Mouse (Mus musculus) midbrain, embryonic 13.5 days (tissue): ENCODE data around the gene Tmprss4. TPM values are rescaled to one million over a fixed set of nuclear protein-coding genes. Genes with fewer than 3 reads are reported as not detected.

Experiments
- ATAC-seq: fragments of 200-750 bp; cut with Nextera tagmentation; 2 replicates; pipeline ENCODE4 v1.8.0; 2017; ENCODE audit warnings: mild to moderate bottlenecking, moderate TSS enrichment, moderate library complexity
- H3K27ac ChIP-seq: fragments of 300-500 bp; sonication (generic); 2 replicates; pipeline ENCODE4 v1.5.1; 2015; ENCODE audit warnings: inconsistent platforms, mild to moderate bottlenecking, moderate library complexity
- H3K27me3 ChIP-seq: fragments of 300-500 bp; sonication (generic); 2 replicates; pipeline ENCODE4 v1.6.1; 2015; ENCODE audit warnings: mild to moderate bottlenecking, inconsistent platforms
- H3K36me3 ChIP-seq: fragments of 300-500 bp; sonication (generic); 2 replicates; pipeline ENCODE4 v1.6.1; 2015; ENCODE audit warnings: mild to moderate bottlenecking, inconsistent platforms
- H3K4me1 ChIP-seq: fragments of 300-500 bp; sonication (generic); replicated peaks from 2 replicates; pipeline ENCODE4 v1.6.1; 2015; ENCODE audit warnings: inconsistent platforms
- H3K4me2 ChIP-seq: fragments of 300-500 bp; sonication (generic); replicated peaks from 2 replicates; pipeline ENCODE4 v1.6.1; 2015; ENCODE audit warnings: moderate library complexity, mild to moderate bottlenecking, inconsistent platforms
- H3K4me3 ChIP-seq: fragments of 300-500 bp; sonication (generic); replicated peaks from 2 replicates; pipeline ENCODE4 v1.5.1; 2015; ENCODE audit warnings: mild to moderate bottlenecking, inconsistent platforms
- H3K9ac ChIP-seq: fragments of 300-500 bp; sonication (generic); replicated peaks from 2 replicates; pipeline ENCODE4 v1.6.1; 2015; ENCODE audit warnings: mild to moderate bottlenecking, inconsistent platforms
- H3K9me3 ChIP-seq: fragments of 300-500 bp; sonication (generic); 2 replicates; pipeline ENCODE4 v1.6.1; 2016; ENCODE audit warnings: mild to moderate bottlenecking, inconsistent platforms
- WGBS: fragments of 180-500 bp; shearing (Covaris S2); methylation state at CpG from one replicate; pipeline ENCODE4 v1.1.7; 2015; 5-methylcytosine and 5-hydroxymethylcytosine counted together
- polyA plus RNA-seq: library from polyadenylated mRNA; unstranded; fragments of >200 nt; fragmentation: Nextera tagmentation; extraction: Ambion mirVana; gene quantifications from 2 replicates; pipeline ENCODE4 v1.2.1, GENCODE M21; 2015

The Tmprss4 gene
- polyA plus RNA-seq, 1 experiment from 2014 or later, result not detected

- no peak overlapping the region for H3K27ac ChIP-seq
- H3K4me3 ChIP-seq, result no peak overlapping the region
- H3K4me1 ChIP-seq, result 0 out of 2 replicates have a peak, but pooled peaks cover 3% of the 10 kb centered on the region
- WGBS, result 88% methylated on average over 3 of the region's 3 CpGs
- H3K36me3 ChIP-seq, result no peaks in the 10 kb centered on the region
- H3K9ac ChIP-seq, result no peak overlapping the region
- H3K9me3 ChIP-seq, result no peaks in the 10 kb centered on the region
- H3K27me3 ChIP-seq, result no peaks in the 10 kb centered on the region
- H3K4me2 ChIP-seq, result no peak overlapping the region
- no peak for ATAC-seq
Observed at GRCm38 (mm10) chr9:45219644-45220043, 15.8 kb upstream of the Tmprss4 start.

- WGBS, result 64% methylated on average over 11 of the region's 11 CpGs
- H3K9me3 ChIP-seq, result no peaks in the 10 kb centered on the region
- H3K27ac ChIP-seq, result no peak overlapping the region
- H3K36me3 ChIP-seq, result no peaks in the 10 kb centered on the region
- no peak overlapping the region for H3K4me3 ChIP-seq
- no peaks in the 10 kb centered on the region for H3K27me3 ChIP-seq
- ATAC-seq, result 0 out of 2 replicates have a peak, but pooled peaks have one; percentile 6
- H3K4me1 ChIP-seq, result 0 out of 2 replicates have a peak, but pooled peaks cover 3% of the 10 kb centered on the region
- no peak overlapping the region for H3K4me2 ChIP-seq
- H3K9ac ChIP-seq, result no peak overlapping the region
Observed at GRCm38 (mm10) chr9:45215526-45216179, 11.8 kb upstream of the Tmprss4 start.

- 68% methylated on average over 6 of the region's 6 CpGs for WGBS
- Histone ChIP-seq H3K27me3 (no peaks in the 10 kb centered on the region), H3K27ac (no peak overlapping the region), H3K9ac (no peak overlapping the region), H3K36me3 (no peaks in the 10 kb centered on the region), H3K9me3 (no peaks in the 10 kb centered on the region), H3K4me1 (0 out of 2 replicates have a peak, but pooled peaks cover 3% of the 10 kb centered on the region), H3K4me2 (no peak overlapping the region), H3K4me3 (no peak overlapping the region)
- no peak for ATAC-seq
Observed at GRCm38 (mm10) chr9:45212001-45212400, 8.1 kb upstream of the Tmprss4 start.

GRCm38 (mm10) chr9:45207015-45207743, 3.3 kb upstream of the Tmprss4 start:
- no peak overlapping the region for H3K9ac ChIP-seq
- H3K4me2 ChIP-seq, result no peak overlapping the region
- H3K4me3 ChIP-seq, result no peak overlapping the region
- WGBS, result 87% methylated on average over 7 of the region's 7 CpGs
- no peaks in the 10 kb centered on the region for H3K4me1 ChIP-seq
- ATAC-seq, result no peak
- H3K9me3 ChIP-seq, result no peaks in the 10 kb centered on the region
- H3K36me3 ChIP-seq, result no peaks in the 10 kb centered on the region
- H3K27ac ChIP-seq, result no peak overlapping the region
- no peaks in the 10 kb centered on the region for H3K27me3 ChIP-seq

- Histone ChIP-seq H3K27me3 (no peaks in the 10 kb centered on the region), H3K9me3 (no peaks in the 10 kb centered on the region), H3K27ac (no peak overlapping the region), H3K4me2 (no peak overlapping the region), H3K9ac (no peak overlapping the region), H3K36me3 (no peaks in the 10 kb centered on the region), H3K4me3 (no peak overlapping the region), H3K4me1 (no peaks in the 10 kb centered on the region)
- ATAC-seq, result no peak
- 69% methylated on average over 4 of the region's 4 CpGs for WGBS
Observed at GRCm38 (mm10) chr9:45206121-45206520, 2.2 kb upstream of the Tmprss4 start.

- H3K4me2 ChIP-seq, result no peak overlapping the region
- no peak overlapping the region for H3K27ac ChIP-seq
- H3K36me3 ChIP-seq, result no peaks in the 10 kb centered on the region
- H3K4me1 ChIP-seq, result no peaks in the 10 kb centered on the region
- no peak overlapping the region for H3K9ac ChIP-seq
- 87% methylated on average over 5 of the region's 5 CpGs for WGBS
- ATAC-seq, result no peak
- no peak overlapping the region for H3K4me3 ChIP-seq
- no peaks in the 10 kb centered on the region for H3K9me3 ChIP-seq
- no peaks in the 10 kb centered on the region for H3K27me3 ChIP-seq
Observed at GRCm38 (mm10) chr9:45205143-45205542, 1.3 kb upstream of the Tmprss4 start.

GRCm38 (mm10) chr9:45202021-45202798, 1.7 kb downstream of the Tmprss4 start:
- WGBS, result 85% methylated on average over 9 of the region's 9 CpGs
- H3K9me3 ChIP-seq, result no peaks in the 10 kb centered on the region
- ATAC-seq, result no peak
- no peaks in the 10 kb centered on the region for H3K27me3 ChIP-seq
- no peak overlapping the region for H3K9ac ChIP-seq
- H3K36me3 ChIP-seq, result no peaks in the 10 kb centered on the region
- no peak overlapping the region for H3K4me3 ChIP-seq
- no peaks in the 10 kb centered on the region for H3K4me1 ChIP-seq
- no peak overlapping the region for H3K4me2 ChIP-seq
- no peak overlapping the region for H3K27ac ChIP-seq

- H3K36me3 ChIP-seq, result no peaks in the 10 kb centered on the region
- H3K9me3 ChIP-seq, result no peaks in the 10 kb centered on the region
- ATAC-seq, result no peak
- H3K4me1 ChIP-seq, result no peaks in the 10 kb centered on the region
- no peak overlapping the region for H3K9ac ChIP-seq
- no peak overlapping the region for H3K27ac ChIP-seq
- no peaks in the 10 kb centered on the region for H3K27me3 ChIP-seq
- H3K4me2 ChIP-seq, result no peak overlapping the region
- WGBS, result 92% methylated on average over 5 of the region's 5 CpGs
- no peak overlapping the region for H3K4me3 ChIP-seq
Observed at GRCm38 (mm10) chr9:45201319-45201947, 2.5 kb downstream of the Tmprss4 start.

- WGBS, result 94% methylated on average over 5 of the region's 5 CpGs
- no peak overlapping the region for H3K4me2 ChIP-seq
- ATAC-seq, result no peak
Observed at GRCm38 (mm10) chr9:45197549-45197948, 6.3 kb downstream of the Tmprss4 start.

GRCm38 (mm10) chr9:45196125-45196830, 7.6 kb downstream of the Tmprss4 start:
- H3K4me3 ChIP-seq, result no peak overlapping the region
- H3K4me1 ChIP-seq, result no peaks in the 10 kb centered on the region
- WGBS, result 73% methylated on average over 8 of the region's 8 CpGs
- no peak for ATAC-seq
- no peaks in the 10 kb centered on the region for H3K27me3 ChIP-seq
- H3K9ac ChIP-seq, result no peak overlapping the region
- H3K27ac ChIP-seq, result no peak overlapping the region
- H3K36me3 ChIP-seq, result no peaks in the 10 kb centered on the region
- no peaks in the 10 kb centered on the region for H3K9me3 ChIP-seq
- H3K4me2 ChIP-seq, result no peak overlapping the region

More at GRCm38 (mm10) chr9:45197549-45197948, 6.3 kb downstream of the Tmprss4 start:
- H3K9ac ChIP-seq, result no peak overlapping the region
- H3K36me3 ChIP-seq, result no peaks in the 10 kb centered on the region
- H3K4me3 ChIP-seq, result no peak overlapping the region
- no peaks in the 10 kb centered on the region for H3K9me3 ChIP-seq
- H3K27me3 ChIP-seq, result no peaks in the 10 kb centered on the region
- H3K27ac ChIP-seq, result no peak overlapping the region
- no peaks in the 10 kb centered on the region for H3K4me1 ChIP-seq

- Histone ChIP-seq H3K36me3 (no peaks in the 10 kb centered on the region), H3K9ac (no peak overlapping the region), H3K4me3 (no peak overlapping the region), H3K4me1 (no peaks in the 10 kb centered on the region), H3K4me2 (no peak overlapping the region), H3K9me3 (no peaks in the 10 kb centered on the region), H3K27ac (no peak overlapping the region), H3K27me3 (no peaks in the 10 kb centered on the region)
- WGBS, result 78% methylated on average over 4 of the region's 4 CpGs
- ATAC-seq, result no peak
Observed at GRCm38 (mm10) chr9:45195468-45195867, 8.4 kb downstream of the Tmprss4 start.
